Mouse (Mus musculus) heart, postnatal 0 days (tissue): ENCODE measurements at regions not wholly inside any gene's neighbourhood (a gene's known extent, or its start where the extent isn't known, plus 50 kb on each side); places are given as distances from the start of the nearest gene placed in this dataset.

Experiments
- CTCF ChIP-seq: IDR thresholded peaks from 2 replicates; pipeline ENCODE4 v1.5.1; 2016; ENCODE audit warnings: antibody characterized with exemption, control low read depth, low read depth
- EP300 ChIP-seq: IDR thresholded peaks from 2 replicates; pipeline ENCODE4 v1.6.1; 2016; ENCODE audit warnings: antibody characterized with exemption, low read depth

DNA sequence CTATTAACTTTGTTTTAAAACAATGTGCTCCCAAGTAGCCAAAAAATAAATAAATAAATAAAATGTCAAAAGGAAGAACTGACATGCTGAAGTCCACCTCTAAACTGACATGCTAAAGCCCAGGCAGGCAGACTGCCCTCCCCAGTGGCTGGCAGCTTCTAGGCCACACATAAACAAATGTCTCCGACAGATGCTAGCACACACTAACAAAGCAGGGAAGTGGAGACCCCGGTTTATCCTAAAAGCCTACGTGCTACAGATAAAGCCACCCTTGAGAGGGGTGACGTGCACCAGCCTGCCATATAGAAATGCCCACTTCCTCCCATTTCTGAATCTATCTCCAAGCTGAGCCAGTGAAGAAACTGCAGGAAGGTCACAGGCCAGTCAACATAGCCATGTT lies 194.4 kb upstream of the Gm37988 start:
- TF ChIP-seq CTCF (no peak), EP300 (no peak)
